Mouse (Mus musculus): ENCODE data around the gene Hipk2. TPM values are rescaled to one million over a fixed set of nuclear protein-coding genes. Genes with fewer than 3 reads are reported as not detected.

Gene Hipk2
- polyA plus RNA-seq, 2 experiments, result 11.9 to 12.3 TPM

GRCm38 (mm10) chr6:38725515-38725914 is 150.4 kb downstream of the Hipk2 start:
- Histone ChIP-seq H3K9ac (ENCODE audit: low read depth, low read length, severe bottlenecking) (no peak overlapping the region), H3K4me3 (replicated peaks; ENCODE audit: low read length) (no peak overlapping the region), H3K4me2 (replicated peaks; ENCODE audit: low read depth, low read length, severe bottlenecking) (no peak overlapping the region), H3K9me3 (ENCODE audit: control insufficient read depth, low read length) (no peaks in the 10 kb centered on the region), H3K27me3 (ENCODE audit: control insufficient read depth, insufficient read depth, low read length) (no peaks in the 10 kb centered on the region), H3K36me3 (ENCODE audit: control insufficient read depth, insufficient read depth, low read length) (peaks cover 42% of the 10 kb centered on the region), H3K27ac (replicated peaks; ENCODE audit: low read depth, low read length) (no peak overlapping the region), H3K4me1 (ENCODE audit: control insufficient read depth, insufficient read depth, low read length) (no peaks in the 10 kb centered on the region)
- DNase-seq (ENCODE audit: low spot score) (no peak), ATAC-seq (ENCODE audit: low FRiP score, low read depth) (no peak)
- no peak for TF ChIP-seq POLR2A (IDR thresholded peaks at IDR 0.05; ENCODE audit: borderline replicate concordance, extremely low read depth, insufficient read depth, insufficient read length)
- WGBS, result 94% methylated on average over 3 of the region's 3 CpGs

GRCm38 (mm10) chr6:38721361-38721760 is 154.6 kb downstream of the Hipk2 start:
- no peaks in the 10 kb centered on the region for H3K9me3 ChIP-seq (ENCODE audit: control insufficient read depth, low read length)
- no peak overlapping the region for H3K4me2 ChIP-seq (replicated peaks; ENCODE audit: low read depth, low read length, severe bottlenecking)
- TF ChIP-seq POLR2A (IDR thresholded peaks at IDR 0.05; ENCODE audit: borderline replicate concordance, extremely low read depth, insufficient read depth, insufficient read length), result no peak
- DNase-seq (ENCODE audit: low spot score), result no peak
- no peak overlapping the region for H3K9ac ChIP-seq (ENCODE audit: low read depth, low read length, severe bottlenecking)
- ATAC-seq (ENCODE audit: low FRiP score, low read depth), result no peak
- H3K27ac ChIP-seq (replicated peaks; ENCODE audit: low read depth, low read length), result no peak overlapping the region
- peaks cover 62% of the 10 kb centered on the region for H3K36me3 ChIP-seq (ENCODE audit: control insufficient read depth, insufficient read depth, low read length)
- H3K4me3 ChIP-seq (replicated peaks; ENCODE audit: low read length), result no peak overlapping the region
- no peaks in the 10 kb centered on the region for H3K4me1 ChIP-seq (ENCODE audit: control insufficient read depth, insufficient read depth, low read length)
- H3K27me3 ChIP-seq (ENCODE audit: control insufficient read depth, insufficient read depth, low read length), result no peaks in the 10 kb centered on the region
- 39% methylated on average over 1 of the region's 1 CpGs for WGBS

GRCm38 (mm10) chr6:38719229-38719628 is 156.7 kb downstream of the Hipk2 start:
- Histone ChIP-seq H3K9ac (ENCODE audit: low read depth, low read length, severe bottlenecking) (no peak overlapping the region), H3K27ac (replicated peaks; ENCODE audit: low read depth, low read length) (no peak overlapping the region), H3K9me3 (ENCODE audit: control insufficient read depth, low read length) (no peaks in the 10 kb centered on the region), H3K27me3 (ENCODE audit: control insufficient read depth, insufficient read depth, low read length) (no peaks in the 10 kb centered on the region), H3K36me3 (ENCODE audit: control insufficient read depth, insufficient read depth, low read length) (peaks cover 77% of the 10 kb centered on the region), H3K4me3 (replicated peaks; ENCODE audit: low read length) (no peak overlapping the region), H3K4me1 (ENCODE audit: control insufficient read depth, insufficient read depth, low read length) (no peaks in the 10 kb centered on the region), H3K4me2 (replicated peaks; ENCODE audit: low read depth, low read length, severe bottlenecking) (no peak overlapping the region)
- no peak for TF ChIP-seq POLR2A (IDR thresholded peaks at IDR 0.05; ENCODE audit: borderline replicate concordance, extremely low read depth, insufficient read depth, insufficient read length)
- WGBS, result 68% methylated on average over 6 of the region's 6 CpGs
- DNase-seq (ENCODE audit: low spot score) (no peak), ATAC-seq (ENCODE audit: low FRiP score, low read depth) (no peak)

- DNase-seq (ENCODE audit: low spot score) (no peak), ATAC-seq (ENCODE audit: low FRiP score, low read depth) (no peak)
- WGBS, result 89% methylated on average over 7 of the region's 7 CpGs
- H3K36me3 ChIP-seq (ENCODE audit: control insufficient read depth, insufficient read depth, low read length), result peaks cover 79% of the 10 kb centered on the region
- no peak for TF ChIP-seq POLR2A (IDR thresholded peaks at IDR 0.05; ENCODE audit: borderline replicate concordance, extremely low read depth, insufficient read depth, insufficient read length)
- no peaks in the 10 kb centered on the region for H3K9me3 ChIP-seq (ENCODE audit: control insufficient read depth, low read length)
- no peak overlapping the region for H3K27ac ChIP-seq (replicated peaks; ENCODE audit: low read depth, low read length)
- no peak overlapping the region for H3K4me2 ChIP-seq (replicated peaks; ENCODE audit: low read depth, low read length, severe bottlenecking)
- no peak overlapping the region for H3K9ac ChIP-seq (ENCODE audit: low read depth, low read length, severe bottlenecking)
- H3K4me3 ChIP-seq (replicated peaks; ENCODE audit: low read length), result no peak overlapping the region
- H3K4me1 ChIP-seq (ENCODE audit: control insufficient read depth, insufficient read depth, low read length), result no peaks in the 10 kb centered on the region
- H3K27me3 ChIP-seq (ENCODE audit: control insufficient read depth, insufficient read depth, low read length), result no peaks in the 10 kb centered on the region
These were observed 157.3 kb downstream of the Hipk2 start for GRCm38 (mm10) chr6:38718625-38719024.

GRCm38 (mm10) chr6:38715881-38716280 is 160.1 kb downstream of the Hipk2 start:
- no peak overlapping the region for H3K4me3 ChIP-seq (replicated peaks; ENCODE audit: low read length)
- no peak overlapping the region for H3K9ac ChIP-seq (ENCODE audit: low read depth, low read length, severe bottlenecking)
- H3K27me3 ChIP-seq (ENCODE audit: control insufficient read depth, insufficient read depth, low read length), result no peaks in the 10 kb centered on the region
- 93% methylated on average over 16 of the region's 16 CpGs for WGBS
- peaks cover 86% of the 10 kb centered on the region for H3K36me3 ChIP-seq (ENCODE audit: control insufficient read depth, insufficient read depth, low read length)
- H3K4me1 ChIP-seq (ENCODE audit: control insufficient read depth, insufficient read depth, low read length), result no peaks in the 10 kb centered on the region
- no peaks in the 10 kb centered on the region for H3K9me3 ChIP-seq (ENCODE audit: control insufficient read depth, low read length)
- no peak overlapping the region for H3K27ac ChIP-seq (replicated peaks; ENCODE audit: low read depth, low read length)
- no peak for ATAC-seq (ENCODE audit: low FRiP score, low read depth)
- DNase-seq (ENCODE audit: low spot score), result no peak
- TF ChIP-seq POLR2A (IDR thresholded peaks at IDR 0.05; ENCODE audit: borderline replicate concordance, extremely low read depth, insufficient read depth, insufficient read length), result no peak
- no peak overlapping the region for H3K4me2 ChIP-seq (replicated peaks; ENCODE audit: low read depth, low read length, severe bottlenecking)

All from limb, embryonic 14.5 days (tissue).